Mouse (Mus musculus): ENCODE results near the gene Spen. TPM values are rescaled to one million over a fixed set of nuclear protein-coding genes. Genes with fewer than 3 reads are reported as not detected.
A peak's percentile ranks its signal among the peaks of the same experiment; 100 is the strongest.

The Spen gene
- polyA plus RNA-seq, 1 experiment from 2014 or later: 5.7 TPM

DNA sequence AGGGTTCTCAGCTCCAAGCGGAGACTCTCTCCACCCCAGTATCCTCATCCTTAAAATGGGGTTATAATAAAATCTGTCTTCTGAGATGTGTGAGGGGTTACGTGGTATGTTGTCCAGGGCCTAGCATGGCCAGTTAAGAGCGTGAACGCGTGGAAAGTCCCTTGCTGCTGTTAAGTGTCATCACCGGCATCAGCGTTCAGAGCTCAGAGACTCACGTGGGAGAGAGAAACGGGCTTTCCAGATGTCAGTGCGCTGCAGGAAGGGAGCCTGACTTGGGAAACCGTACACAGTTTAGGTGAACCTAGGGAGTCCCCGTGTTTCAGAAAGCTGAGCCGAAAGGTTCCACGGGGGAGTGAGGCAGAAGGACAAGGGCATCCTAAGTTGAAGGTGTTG, 93.1 kb downstream of the Spen start:
- ATAC-seq: no peak
- 16% methylated on average over 14 of the region's 14 CpGs for WGBS
- H3K27ac ChIP-seq (ENCODE audit: low read length): no peak overlapping the region

GRCm38 (mm10) chr4:141444451-141445327, 93.7 kb downstream of the Spen start, which contains the start of gene Zbtb17:
TSS of gene Zbtb17 (plus strand) at chr4:141444654.
- TF ChIP-seq CTCF (IDR thresholded peaks at IDR 0.05): no peak
- TF ChIP-seq EP300 (IDR thresholded peaks at IDR 0.05): no peak
- peaks cover 5% of the 10 kb centered on the region; the same call in 1 of the 2 replicates for H3K36me3 ChIP-seq (ENCODE audit: insufficient read depth, low read length)
- H3K9ac ChIP-seq (replicated peaks; ENCODE audit: low read depth): peak within 1 kb of the TSS; percentile 65
- no peak within 1 kb of the TSS for H3K27ac ChIP-seq (ENCODE audit: low read length)
- peak within 1 kb of the TSS; percentile 91 for H3K4me2 ChIP-seq (replicated peaks; ENCODE audit: low read depth, low read length)
- ATAC-seq: peak; percentile 97
- peaks cover 10% of the 10 kb centered on the region; the same call in 1 of the 2 replicates for H3K4me1 ChIP-seq (ENCODE audit: insufficient read depth, low read depth, low read length)
- H3K9me3 ChIP-seq (ENCODE audit: low read length): no peaks in the 10 kb centered on the region
- H3K27me3 ChIP-seq (replicated peaks; ENCODE audit: insufficient read depth, low read length): no peaks in the 10 kb centered on the region
- 1% methylated on average over 64 of the region's 102 CpGs for WGBS
- DNase-seq (ENCODE audit: low spot score): peak; percentile 96
- H3K4me3 ChIP-seq (ENCODE audit: low read depth, low read length): peak within 1 kb of the TSS; percentile 99

More for the DNA sequence above, 93.1 kb downstream of the Spen start:
- Histone ChIP-seq H3K4me1 (ENCODE audit: insufficient read depth, low read depth, low read length) (peaks cover 10% of the 10 kb centered on the region; the same call in 1 of the 2 replicates), H3K27me3 (replicated peaks; ENCODE audit: insufficient read depth, low read length) (no peaks in the 10 kb centered on the region), H3K36me3 (ENCODE audit: insufficient read depth, low read length) (peaks cover 5% of the 10 kb centered on the region; the same call in 1 of the 2 replicates), H3K9ac (replicated peaks; ENCODE audit: low read depth) (peak overlapping the region; percentile 65; the same call in 1 of the 2 replicates), H3K4me3 (ENCODE audit: low read depth, low read length) (peak overlapping the region; percentile 99), H3K9me3 (ENCODE audit: low read length) (no peaks in the 10 kb centered on the region), H3K4me2 (replicated peaks; ENCODE audit: low read depth, low read length) (peak overlapping the region; percentile 91)
- TF ChIP-seq CTCF (IDR thresholded peaks at IDR 0.05): no peak
- TF ChIP-seq EP300 (IDR thresholded peaks at IDR 0.05): no peak
- no peak for DNase-seq (ENCODE audit: low spot score)

- no peaks in the 10 kb centered on the region for H3K9me3 ChIP-seq (ENCODE audit: low read length)
- no peak overlapping the region for H3K27ac ChIP-seq (ENCODE audit: low read length)
- peaks cover 5% of the 10 kb centered on the region; the same call in 1 of the 2 replicates for H3K36me3 ChIP-seq (ENCODE audit: insufficient read depth, low read length)
- TF ChIP-seq CTCF (IDR thresholded peaks at IDR 0.05) (no peak), EP300 (IDR thresholded peaks at IDR 0.05) (no peak)
- peaks cover 10% of the 10 kb centered on the region; the same call in 1 of the 2 replicates for H3K4me1 ChIP-seq (ENCODE audit: insufficient read depth, low read depth, low read length)
- WGBS: 33% methylated on average over 11 of the region's 11 CpGs
- no peaks in the 10 kb centered on the region for H3K27me3 ChIP-seq (replicated peaks; ENCODE audit: insufficient read depth, low read length)
- H3K4me3 ChIP-seq (ENCODE audit: low read depth, low read length): peak overlapping the region; percentile 99
- no peak for ATAC-seq
- no peak for DNase-seq (ENCODE audit: low spot score)
- peak overlapping the region; percentile 91 for H3K4me2 ChIP-seq (replicated peaks; ENCODE audit: low read depth, low read length)
- H3K9ac ChIP-seq (replicated peaks; ENCODE audit: low read depth): peak overlapping the region; percentile 65
These were observed 94.6 kb downstream of the Spen start for GRCm38 (mm10) chr4:141443641-141444429.

DNA sequence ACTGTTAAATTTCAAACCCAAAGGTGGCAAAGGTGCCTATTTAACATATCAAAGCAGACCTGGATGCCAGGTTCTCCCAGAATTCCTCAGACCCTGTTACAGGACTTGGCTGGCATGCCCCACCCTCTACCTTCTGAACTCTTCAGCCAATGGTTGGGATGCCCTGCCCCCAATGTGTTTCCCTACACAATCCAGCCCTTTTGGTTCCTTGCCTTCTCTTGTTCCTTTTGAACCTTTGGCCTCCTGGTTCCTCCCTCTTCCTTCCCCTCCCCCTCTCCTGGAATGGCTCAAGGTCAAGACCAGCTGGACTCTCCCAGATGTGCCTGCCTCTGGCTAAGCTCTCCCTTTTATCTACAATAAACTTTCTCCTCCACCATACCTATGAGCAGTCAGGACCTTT, 97.5 kb downstream of the Spen start:
- Histone ChIP-seq H3K4me2 (replicated peaks; ENCODE audit: low read depth, low read length) (no peak overlapping the region), H3K27me3 (replicated peaks; ENCODE audit: insufficient read depth, low read length) (no peaks in the 10 kb centered on the region), H3K9ac (replicated peaks; ENCODE audit: low read depth) (no peak overlapping the region), H3K9me3 (ENCODE audit: low read length) (no peaks in the 10 kb centered on the region), H3K4me3 (ENCODE audit: low read depth, low read length) (no peak overlapping the region), H3K27ac (ENCODE audit: low read length) (no peak overlapping the region), H3K4me1 (ENCODE audit: insufficient read depth, low read depth, low read length) (peaks cover 10% of the 10 kb centered on the region; the same call in 1 of the 2 replicates), H3K36me3 (ENCODE audit: insufficient read depth, low read length) (no peaks in the 10 kb centered on the region)
- no peak for ATAC-seq
- no peak for TF ChIP-seq CTCF (IDR thresholded peaks at IDR 0.05)
- TF ChIP-seq EP300 (IDR thresholded peaks at IDR 0.05): no peak
- DNase-seq (ENCODE audit: low spot score): no peak

GRCm38 (mm10) chr4:141439083-141439803, 99.2 kb downstream of the Spen start:
- H3K27ac ChIP-seq (ENCODE audit: low read length): no peak overlapping the region
- ATAC-seq (no peak), DNase-seq (ENCODE audit: low spot score) (peak; percentile 24)
- no peaks in the 10 kb centered on the region for H3K36me3 ChIP-seq (ENCODE audit: insufficient read depth, low read length)
- H3K4me1 ChIP-seq (ENCODE audit: insufficient read depth, low read depth, low read length): peaks cover 6% of the 10 kb centered on the region; the same call in 1 of the 2 replicates
- no peaks in the 10 kb centered on the region for H3K9me3 ChIP-seq (ENCODE audit: low read length)
- TF ChIP-seq EP300 (IDR thresholded peaks at IDR 0.05) (no peak), CTCF (IDR thresholded peaks at IDR 0.05) (no peak)
- no peak overlapping the region for H3K4me3 ChIP-seq (ENCODE audit: low read depth, low read length)
- no peak overlapping the region for H3K4me2 ChIP-seq (replicated peaks; ENCODE audit: low read depth, low read length)
- H3K27me3 ChIP-seq (replicated peaks; ENCODE audit: insufficient read depth, low read length): no peaks in the 10 kb centered on the region
- WGBS: 66% methylated on average over 12 of the region's 12 CpGs
- no peak overlapping the region for H3K9ac ChIP-seq (replicated peaks; ENCODE audit: low read depth)
